Mouse (Mus musculus) Patski (cell line): ENCODE measurements around the gene Oma1. TPM values are rescaled to one million over a fixed set of nuclear protein-coding genes. Genes with fewer than 3 reads are reported as not detected.

ENCODE experiments used
- ATAC-seq: fragments of 100-300 bp; one replicate; pipeline ENCODE4 v1.8.0; 2021
- CTCF ChIA-PET: fragments of 350-600 bp; sonication (Branson Sonifier 250); formaldehyde crosslinking; loops from one replicate; lab custom pipeline; 2022; ENCODE audit warnings: inconsistent platforms; lab: Charles Lee
- POLR2A ChIA-PET: fragments of 350-600 bp; sonication (Branson Sonifier 250); formaldehyde crosslinking; loops from one replicate; lab custom pipeline; 2022; ENCODE audit warnings: antibody characterized with exemption, inconsistent platforms; lab: Charles Lee
- DNase-seq: peaks from one replicate; pipeline ENCODE4 v3.0.0-alpha.2; 2011; ENCODE audit warnings: low read depth, low spot score
- H3K27me3 ChIP-seq: fragments of 371-371 bp; one replicate; pipeline ENCODE4 v1.5.1; 2021
- CTCF ChIP-seq: fragments of 100-300 bp; IDR thresholded peaks from one replicate; pipeline ENCODE4 v1.5.1; 2021
- in situ Hi-C: fragments of 300-500 bp; cut with MboI; formaldehyde crosslinking; loops from 3 replicates; pipeline ENCODE4 v1.11.1; 2018; ENCODE audit warnings: low pct_unique_long_range_greater_than_20kb, mixed read lengths
- polyA plus RNA-seq: library from polyadenylated mRNA; unstranded; gene quantifications from one replicate; pipeline ENCODE4 v1.2.3, GENCODE M21; 2021

Gene Oma1
- polyA plus RNA-seq, 1 experiment from 2014 or later, result 6.6 TPM

GRCm38 (mm10) chr4:103395905-103396304 lies 82.3 kb downstream of the Oma1 start:
- ATAC-seq (no peak), DNase-seq (no peak)
- POLR2A ChIA-PET, result no interaction called here
- no peaks in the 10 kb centered on the region for H3K27me3 ChIP-seq
- CTCF ChIA-PET, result no interaction called here
- no peak for TF ChIP-seq CTCF
- in situ Hi-C loops, result no loop called here

- TF ChIP-seq CTCF, result no peak
- CTCF ChIA-PET, result no interaction called here
- POLR2A ChIA-PET, result no interaction called here
- in situ Hi-C loops, result no loop called here
- ATAC-seq, result no peak
- DNase-seq, result no peak
- H3K27me3 ChIP-seq, result no peaks in the 10 kb centered on the region
Observed at GRCm38 (mm10) chr4:103396876-103397275, 83.3 kb downstream of the Oma1 start.

- ChIA-PET CTCF (no interaction called here), POLR2A (no interaction called here)
Observed at GRCm38 (mm10) chr4:103402581-103402980, 89.0 kb downstream of the Oma1 start.

GRCm38 (mm10) chr4:103405321-103405720 lies 91.7 kb downstream of the Oma1 start:
- in situ Hi-C loops, result no loop called here
- no peak for TF ChIP-seq CTCF
- DNase-seq (no peak), ATAC-seq (no peak)
- ChIA-PET POLR2A (no interaction called here), CTCF (no interaction called here)
- no peaks in the 10 kb centered on the region for H3K27me3 ChIP-seq

More at GRCm38 (mm10) chr4:103402581-103402980, 89.0 kb downstream of the Oma1 start:
- ATAC-seq (no peak), DNase-seq (no peak)
- no peaks in the 10 kb centered on the region for H3K27me3 ChIP-seq
- no peak for TF ChIP-seq CTCF
- in situ Hi-C loops, result no loop called here

GRCm38 (mm10) chr4:103410217-103410799 lies 96.7 kb downstream of the Oma1 start:
- no peak for TF ChIP-seq CTCF
- CTCF ChIA-PET, result interaction anchor here (1.4 kb wide), 1 partner anchor 10 kb away, joined by 4 read pairs; no protein-coding TSS in a partner anchor

More at GRCm38 (mm10) chr4:103410217-103410799, 96.7 kb downstream of the Oma1 start:
- H3K27me3 ChIP-seq, result no peaks in the 10 kb centered on the region
- ATAC-seq (no peak), DNase-seq (no peak)
- POLR2A ChIA-PET, result no interaction called here
- in situ Hi-C loops, result no loop called here

Other genes starting within 250 kb of the Oma1 start
- 31.6 TPM for gene Mier1, start 199.4 kb upstream of the Oma1 start, polyA plus RNA-seq
- 0.67 TPM for gene Wdr78, start 199.3 kb upstream of the Oma1 start, polyA plus RNA-seq
- gene Slc35d1, start 98.6 kb upstream of the Oma1 start, polyA plus RNA-seq, result 3.7 TPM
- not detected for gene 4921539E11Rik, start 22.9 kb upstream of the Oma1 start, polyA plus RNA-seq